Mouse (Mus musculus): ENCODE results near the gene Prpf6.

- TF ChIP-seq CTCF (IDR thresholded peaks at IDR 0.05; ENCODE audit: extremely low read depth, insufficient read length, insufficient replicate concordance, low read depth, low read length): no peak
- no peak for TF ChIP-seq POLR2A (IDR thresholded peaks at IDR 0.05; ENCODE audit: low read depth, low read length)
Measured at GRCm38 (mm10) chr2:181689466-181690160, 97.9 kb downstream of the Prpf6 start.

Data from small intestine, adult 2 months (tissue).